Mouse (Mus musculus) heart, postnatal 25 days (tissue): Measurements from ENCODE around the gene Gm6358. TPM values are rescaled to one million over a fixed set of nuclear protein-coding genes. Genes with fewer than 3 reads are reported as not detected.
"Not testable (repeated sequence)": the region's sequence is repeated elsewhere in the genome, so short reads cannot be mapped to it uniquely, and the experiment has no call there.

Experiments
- DNase-seq: peaks from one replicate; pipeline ENCODE4 v3.0.0; 2022; ENCODE audit warnings: low spot score
- intact Hi-C: fragments of 180-260 bp; cut with DNase I; formaldehyde crosslinking; loops from one replicate; pipeline ENCODE4 v1.15.1; 2025
- total RNA-seq, 2 experiments: library from RNA; stranded (reverse); gene quantifications; 2 replicates each; pipeline ENCODE4 v1.2.3; 2021

Gm6358 gene
- total RNA-seq: not detected

- intact Hi-C loops: no loop called here
- no peak for DNase-seq
Measured at GRCm38 (mm10) chr16:89140551-89140950, at the start of gene Gm6358. TSS of gene Gm6358 (plus strand) at chr16:89140851.

- no peak for DNase-seq
- intact Hi-C loops: no loop called here
Measured at GRCm38 (mm10) chr16:89150786-89151185, 10.1 kb downstream of the Gm6358 start, which contains the start of gene Gm10061. TSS of gene Gm10061 (plus strand) at chr16:89151086.

GRCm38 (mm10) chr16:89157652-89158051 is 17.0 kb downstream of the Gm6358 start, which contains the start of gene Gm9789:
TSS of gene Gm9789 (plus strand) at chr16:89157952.
- intact Hi-C loops: no loop called here
- DNase-seq: no peak

GRCm38 (mm10) chr16:89169190-89169589 is 28.5 kb downstream of the Gm6358 start, which contains the start of gene Gm7735:
TSS of gene Gm7735 (plus strand) at chr16:89169490.
- intact Hi-C loops, DNase-seq: not testable (repeated sequence)

GRCm38 (mm10) chr16:89174435-89174834 is 33.8 kb downstream of the Gm6358 start, which contains the start of gene 1110057P08Rik:
TSS of gene 1110057P08Rik (plus strand) at chr16:89174735.
- DNase-seq: no peak
- intact Hi-C loops: no loop called here

GRCm38 (mm10) chr16:89188621-89189020 is 48.0 kb downstream of the Gm6358 start:
- intact Hi-C loops: no loop called here
- DNase-seq: no peak

Other genes with a start within 250 kb of the Gm6358 start
- not detected for gene Krtap19-5, start 244.4 kb upstream of the Gm6358 start, total RNA-seq
- gene Krtap19-9b, start 208.6 kb upstream of the Gm6358 start, total RNA-seq: not detected
- not detected for gene Krtap16-3, start 178.0 kb upstream of the Gm6358 start, total RNA-seq
- not detected for gene Krtap22-2, start 130.1 kb upstream of the Gm6358 start, total RNA-seq
- gene Gm10229, start 125.6 kb upstream of the Gm6358 start, total RNA-seq: not detected
- not detected for gene Krtap6-1, start 109.2 kb upstream of the Gm6358 start, total RNA-seq
- gene Gm10228, start 99.4 kb upstream of the Gm6358 start, total RNA-seq: not detected
- gene Krtap6-5, start 93.0 kb upstream of the Gm6358 start, total RNA-seq: not detected
- not detected for gene 1110025L11Rik, start 76.8 kb upstream of the Gm6358 start, total RNA-seq
- gene Krtap6-3, start 56.8 kb upstream of the Gm6358 start, total RNA-seq: not detected
- gene Gm10061, start 10.2 kb downstream of the Gm6358 start, total RNA-seq: not detected
- gene Gm9789, start 17.1 kb downstream of the Gm6358 start, total RNA-seq: not detected
- not detected for gene Gm7735, start 28.6 kb downstream of the Gm6358 start, total RNA-seq
- not detected for gene 1110057P08Rik, start 33.9 kb downstream of the Gm6358 start, total RNA-seq
- gene Krtap20-2, start 65.0 kb downstream of the Gm6358 start, total RNA-seq: not detected